Mouse (Mus musculus) bone marrow macrophage, adult 2 months (primary cell): Measurements from ENCODE around the gene Ltbp1. TPM values are rescaled to one million over a fixed set of nuclear protein-coding genes. Genes with fewer than 3 reads are reported as not detected.
"Not testable (repeated sequence)": the region's sequence is repeated elsewhere in the genome, so short reads cannot be mapped to it uniquely, and the experiment has no call there.

Experiments
- H3K27ac ChIP-seq: 2 replicates; pipeline ENCODE4 v1.5.1; 2012; ENCODE audit warnings: low read depth, low read length; ENCODE audit not compliant: insufficient read depth
- H3K4me1 ChIP-seq: 2 replicates; pipeline ENCODE4 v1.6.1; 2012; ENCODE audit warnings: low read length; ENCODE audit not compliant: control insufficient read depth, insufficient read depth
- H3K4me3 ChIP-seq: 2 replicates; pipeline ENCODE4 v1.5.1; 2012; ENCODE audit warnings: mild to moderate bottlenecking, low read length, moderate library complexity; ENCODE audit not compliant: insufficient read depth
- CTCF ChIP-seq: IDR thresholded peaks from 2 replicates; pipeline ENCODE4 v1.5.1; 2012; ENCODE audit warnings: low read depth, mild to moderate bottlenecking, low read length, moderate library complexity
- POLR2A ChIP-seq: IDR thresholded peaks from 2 replicates; pipeline ENCODE4 v1.6.1; 2012; ENCODE audit warnings: mild to moderate bottlenecking, low read depth, low read length, borderline replicate concordance
- polyA plus RNA-seq: library from polyadenylated mRNA; stranded (reverse); fragments of >200 nt; gene quantifications from 2 replicates; pipeline ENCODE4 v1.2.4, GENCODE M21; 2012; ENCODE audit not compliant: missing spikeins, insufficient read depth, insufficient read length

The Ltbp1 gene
- polyA plus RNA-seq, 1 experiment: 3.5 TPM

GRCm38 (mm10) chr17:75133983-75134382 lies 128.6 kb downstream of the Ltbp1 start:
- no peak overlapping the region for H3K4me3 ChIP-seq
- TF ChIP-seq CTCF (no peak), POLR2A (no peak)
- H3K4me1 ChIP-seq: no peaks in the 10 kb centered on the region
- no peak overlapping the region for H3K27ac ChIP-seq

- Histone ChIP-seq H3K27ac (no peak overlapping the region), H3K4me3 (no peak overlapping the region), H3K4me1 (no peaks in the 10 kb centered on the region)
- TF ChIP-seq POLR2A (no peak), CTCF (no peak)
Measured at GRCm38 (mm10) chr17:75139731-75140130, 134.4 kb downstream of the Ltbp1 start.

- not testable (repeated sequence) for H3K27ac ChIP-seq, H3K4me1 ChIP-seq, H3K4me3 ChIP-seq
Measured at GRCm38 (mm10) chr17:75142845-75143244, 137.5 kb downstream of the Ltbp1 start.

GRCm38 (mm10) chr17:75143927-75144326 lies 138.6 kb downstream of the Ltbp1 start:
- TF ChIP-seq POLR2A (no peak), CTCF (no peak)
- no peak overlapping the region for H3K4me3 ChIP-seq
- H3K27ac ChIP-seq: no peak overlapping the region
- peaks cover 9% of the 10 kb centered on the region for H3K4me1 ChIP-seq

GRCm38 (mm10) chr17:75147218-75147617 lies 141.8 kb downstream of the Ltbp1 start:
- Histone ChIP-seq H3K4me3 (no peak overlapping the region), H3K4me1 (peaks cover 9% of the 10 kb centered on the region), H3K27ac (no peak overlapping the region)
- TF ChIP-seq POLR2A (no peak), CTCF (no peak)

GRCm38 (mm10) chr17:75151800-75152199 lies 146.4 kb downstream of the Ltbp1 start:
- H3K4me1 ChIP-seq: peaks cover 9% of the 10 kb centered on the region
- TF ChIP-seq CTCF (no peak), POLR2A (no peak)
- no peak overlapping the region for H3K27ac ChIP-seq
- no peak overlapping the region for H3K4me3 ChIP-seq

GRCm38 (mm10) chr17:75153088-75153487 lies 147.7 kb downstream of the Ltbp1 start:
- no peak overlapping the region for H3K27ac ChIP-seq
- TF ChIP-seq POLR2A: no peak
- no peak for TF ChIP-seq CTCF
- H3K4me1 ChIP-seq: no peaks in the 10 kb centered on the region
- H3K4me3 ChIP-seq: no peak overlapping the region

GRCm38 (mm10) chr17:75158385-75158784 lies 153.0 kb downstream of the Ltbp1 start:
- no peaks in the 10 kb centered on the region for H3K4me1 ChIP-seq
- no peak overlapping the region for H3K27ac ChIP-seq
- TF ChIP-seq CTCF (no peak), POLR2A (no peak)
- H3K4me3 ChIP-seq: no peak overlapping the region

GRCm38 (mm10) chr17:75159066-75159787 lies 153.9 kb downstream of the Ltbp1 start:
- no peak overlapping the region for H3K4me3 ChIP-seq
- no peak overlapping the region for H3K27ac ChIP-seq

GRCm38 (mm10) chr17:75161062-75161461 lies 155.7 kb downstream of the Ltbp1 start:
- Histone ChIP-seq H3K27ac (no peak overlapping the region), H3K4me1 (no peaks in the 10 kb centered on the region), H3K4me3 (no peak overlapping the region)
- TF ChIP-seq CTCF (no peak), POLR2A (no peak)

More at GRCm38 (mm10) chr17:75159066-75159787, 153.9 kb downstream of the Ltbp1 start:
- H3K4me1 ChIP-seq: no peaks in the 10 kb centered on the region
- TF ChIP-seq POLR2A: no peak

- TF ChIP-seq POLR2A (no peak), CTCF (no peak)
- Histone ChIP-seq H3K4me3 (no peak overlapping the region), H3K27ac (no peak overlapping the region), H3K4me1 (no peaks in the 10 kb centered on the region)
Measured at GRCm38 (mm10) chr17:75161931-75162330, 156.6 kb downstream of the Ltbp1 start.
